Mouse (Mus musculus) spleen, adult 18-20 months (tissue): ENCODE measurements around the gene B3gnt8.

ENCODE experiments used
- DNase-seq, 2 experiments: peaks; one replicate each; pipeline ENCODE4 v3.0.0; 2022; ENCODE audit warnings: mixed read lengths in 2 of 2

Gene B3gnt8

GRCm38 (mm10) chr7:25666381-25666780 is 39.9 kb downstream of the B3gnt8 start:
- no peak for DNase-seq

DNA sequence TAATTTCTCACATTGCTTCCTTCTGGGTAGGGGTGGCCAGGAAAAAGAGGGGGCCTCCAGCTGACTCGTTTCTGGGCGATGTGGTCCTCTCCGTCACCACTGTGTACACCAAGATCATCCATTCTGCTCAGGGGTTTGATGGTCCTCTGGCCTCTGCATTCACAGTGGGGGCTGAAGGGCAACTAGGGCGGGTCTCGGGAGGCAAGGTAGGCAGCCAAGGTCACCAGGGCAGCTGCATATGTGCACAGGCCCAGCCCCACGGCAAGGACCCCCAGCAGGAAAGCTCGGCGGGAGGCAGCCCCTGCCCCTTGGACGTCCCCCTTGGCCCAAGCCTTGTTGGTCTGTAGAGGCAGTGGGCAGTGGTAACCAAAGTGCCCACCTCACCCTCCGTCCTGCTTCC is 42.7 kb downstream of the B3gnt8 start:
- no peak for DNase-seq

- no peak for DNase-seq
Measured at GRCm38 (mm10) chr7:25669631-25670030, 43.2 kb downstream of the B3gnt8 start.

- no peak for DNase-seq
Measured at GRCm38 (mm10) chr7:25670096-25670495, 43.6 kb downstream of the B3gnt8 start.

- no peak for DNase-seq
Measured at GRCm38 (mm10) chr7:25671686-25672085, 45.2 kb downstream of the B3gnt8 start.

- DNase-seq = no peak
Measured at GRCm38 (mm10) chr7:25672442-25672841, 46.0 kb downstream of the B3gnt8 start.

DNA sequence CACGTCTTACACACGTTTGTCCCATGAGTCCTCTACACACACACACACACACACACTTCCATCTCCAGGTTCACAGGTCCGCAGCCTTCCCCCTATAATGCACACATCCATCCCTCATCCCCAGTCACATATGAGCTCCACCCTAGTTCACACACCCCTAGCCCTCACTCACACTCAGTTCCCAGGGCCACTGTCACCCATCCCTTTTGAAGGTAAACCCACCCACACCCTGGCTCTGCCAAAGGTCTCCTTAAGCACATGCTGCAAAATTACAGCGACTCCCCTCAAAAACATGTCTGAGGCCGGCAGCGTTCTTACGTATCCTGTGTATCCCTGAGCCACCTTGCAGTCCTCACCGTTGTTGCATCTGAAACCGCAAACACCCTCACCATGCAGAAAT is 47.8 kb downstream of the B3gnt8 start:
- no peak for DNase-seq

DNA sequence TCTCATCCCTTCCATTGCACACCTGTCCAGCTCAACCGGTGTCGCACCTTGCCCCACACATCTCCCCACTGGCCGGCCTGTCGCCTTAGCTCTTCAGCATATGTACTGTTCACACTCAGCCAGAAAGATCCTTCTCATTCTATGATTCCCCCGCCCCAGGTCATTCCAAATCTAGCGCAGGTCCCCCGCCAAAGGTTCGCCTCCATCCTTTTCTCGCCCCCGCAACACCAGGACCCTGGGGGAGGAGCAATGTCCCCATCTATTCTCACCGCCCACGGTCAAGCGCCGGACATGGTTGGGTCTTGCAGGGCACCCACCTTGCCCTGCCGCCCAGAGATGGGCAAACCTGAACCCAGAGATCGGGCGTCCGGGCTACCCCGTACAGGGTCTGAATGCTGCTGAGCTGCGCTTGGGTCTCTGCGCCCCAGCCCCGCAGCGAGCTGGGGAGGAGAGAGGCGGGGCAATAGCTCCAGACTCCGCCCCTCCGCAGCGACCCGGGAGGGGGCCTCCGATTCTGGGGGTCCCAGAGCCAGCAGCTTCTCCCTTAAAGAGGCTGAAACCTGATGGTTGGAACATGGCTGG is 48.4 kb downstream of the B3gnt8 start, which contains the start of gene Tmem91:
Tmem91 (minus strand) TSS at position 448 of the 582 bp plus-strand sequence.
- no peak for DNase-seq

- no peak for DNase-seq
Measured at GRCm38 (mm10) chr7:25675405-25675804, 49.0 kb downstream of the B3gnt8 start.

DNA sequence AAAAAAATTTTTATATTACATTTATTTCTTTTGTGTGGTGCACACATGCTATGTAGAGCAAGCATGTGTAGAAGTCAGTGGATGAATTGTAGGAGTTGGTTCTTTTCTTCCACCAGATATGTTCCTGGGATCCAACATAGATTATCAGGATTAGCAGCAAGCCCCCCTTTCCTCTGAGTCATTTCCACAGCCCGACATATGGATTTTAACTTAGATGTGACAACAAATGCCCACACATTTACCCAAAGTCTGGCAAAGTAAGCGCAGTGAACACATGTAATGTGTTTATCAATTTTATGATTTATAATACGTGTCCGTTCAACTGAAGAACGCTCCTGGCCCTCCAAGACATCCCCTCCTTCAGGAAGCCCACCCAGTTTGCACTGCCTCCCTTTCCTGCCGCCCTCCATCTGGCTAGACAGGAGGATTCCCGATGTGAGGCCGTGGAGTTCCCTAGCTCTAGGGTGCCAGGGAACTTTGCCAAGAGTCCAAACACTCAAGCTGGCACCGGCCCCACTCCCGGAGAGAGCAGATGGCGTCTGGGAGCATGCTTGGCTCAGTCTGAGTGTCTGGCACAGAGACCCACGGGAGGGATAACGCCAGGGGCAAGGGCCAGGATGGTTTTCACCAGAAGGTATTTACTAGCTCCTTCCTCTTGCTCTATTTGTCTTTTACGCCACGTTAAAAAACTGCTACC is 49.8 kb downstream of the B3gnt8 start:
- DNase-seq = no peak

DNA sequence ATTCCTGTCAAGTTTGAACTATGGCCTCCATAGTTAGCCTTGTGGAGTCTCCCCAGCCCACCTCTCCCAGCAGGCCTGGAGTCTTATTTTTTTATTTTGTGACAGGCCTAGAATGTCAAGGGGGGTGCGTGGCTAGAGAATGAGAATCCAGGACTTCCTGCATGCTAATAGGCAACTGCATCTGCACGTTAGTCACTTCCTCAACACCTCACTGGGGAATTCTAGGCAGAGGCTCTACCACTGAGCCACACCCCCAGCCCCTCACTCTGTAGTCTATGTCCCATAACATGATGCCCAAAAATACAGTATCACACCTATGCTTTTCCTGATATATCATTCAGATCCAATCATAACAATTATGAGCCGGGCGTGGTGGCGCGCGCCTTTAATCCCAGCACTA is 50.6 kb downstream of the B3gnt8 start:
- no peak for DNase-seq

DNA sequence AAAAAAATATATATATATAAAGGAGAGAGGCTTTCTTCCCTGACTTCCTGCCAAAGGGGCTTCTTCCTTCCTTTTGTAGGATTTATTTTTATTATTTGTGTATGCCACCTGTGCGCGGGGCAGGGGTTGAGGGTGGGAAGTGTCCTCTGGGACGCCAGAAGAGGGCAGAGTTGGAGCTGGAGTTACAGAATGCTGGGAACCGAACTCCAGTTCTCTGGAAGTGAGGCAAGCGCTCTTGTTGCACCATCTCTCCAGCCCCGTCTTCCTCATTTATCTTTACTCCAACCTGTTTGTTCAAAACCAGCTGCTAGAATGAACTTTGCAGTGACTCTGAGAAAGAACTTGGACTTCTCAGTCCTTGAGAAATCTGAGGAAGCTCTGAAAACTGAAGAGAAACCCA is 53.5 kb downstream of the B3gnt8 start:
- no peak for DNase-seq

DNA sequence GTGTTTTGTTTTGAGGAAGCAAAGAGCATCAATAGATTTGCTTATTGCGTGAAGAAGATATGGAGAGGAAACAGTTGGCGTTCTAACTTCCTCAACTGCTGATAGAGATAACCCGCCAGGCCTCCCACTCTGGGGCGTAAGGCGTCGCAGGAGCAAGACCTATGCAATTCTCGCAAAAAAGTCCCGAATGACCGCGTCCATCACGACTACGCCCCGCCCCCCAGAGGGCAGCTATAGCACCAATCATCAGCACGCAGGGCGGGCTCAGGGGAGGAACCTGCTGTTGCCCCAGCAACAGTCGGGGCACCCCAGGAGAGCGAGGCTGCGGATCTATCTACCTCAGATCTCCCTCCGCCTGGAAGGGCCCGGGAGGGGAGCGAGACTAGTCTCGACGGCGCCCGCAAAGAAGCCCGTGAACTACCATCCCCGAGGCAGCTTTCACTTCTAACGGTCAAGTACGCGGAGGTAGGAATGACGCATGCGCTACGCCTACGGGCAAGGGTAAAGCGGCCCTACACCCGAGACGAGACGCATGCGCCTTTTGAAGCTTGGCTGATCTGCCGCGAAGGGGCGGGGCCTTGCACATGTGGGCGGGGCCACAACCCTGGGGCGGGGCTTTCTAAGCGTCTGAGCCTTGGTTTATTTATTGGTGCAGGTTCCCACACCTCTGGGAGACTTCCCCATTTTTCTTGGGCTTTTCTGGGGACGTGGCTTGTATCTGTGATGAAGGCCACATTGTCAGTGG is 54.2 kb downstream of the B3gnt8 start, which contains the start of gene B9d2:
B9d2 (plus strand) TSS at position 267 of the 745 bp plus-strand sequence.
- peak; percentile 98 to 99 for DNase-seq

DNA sequence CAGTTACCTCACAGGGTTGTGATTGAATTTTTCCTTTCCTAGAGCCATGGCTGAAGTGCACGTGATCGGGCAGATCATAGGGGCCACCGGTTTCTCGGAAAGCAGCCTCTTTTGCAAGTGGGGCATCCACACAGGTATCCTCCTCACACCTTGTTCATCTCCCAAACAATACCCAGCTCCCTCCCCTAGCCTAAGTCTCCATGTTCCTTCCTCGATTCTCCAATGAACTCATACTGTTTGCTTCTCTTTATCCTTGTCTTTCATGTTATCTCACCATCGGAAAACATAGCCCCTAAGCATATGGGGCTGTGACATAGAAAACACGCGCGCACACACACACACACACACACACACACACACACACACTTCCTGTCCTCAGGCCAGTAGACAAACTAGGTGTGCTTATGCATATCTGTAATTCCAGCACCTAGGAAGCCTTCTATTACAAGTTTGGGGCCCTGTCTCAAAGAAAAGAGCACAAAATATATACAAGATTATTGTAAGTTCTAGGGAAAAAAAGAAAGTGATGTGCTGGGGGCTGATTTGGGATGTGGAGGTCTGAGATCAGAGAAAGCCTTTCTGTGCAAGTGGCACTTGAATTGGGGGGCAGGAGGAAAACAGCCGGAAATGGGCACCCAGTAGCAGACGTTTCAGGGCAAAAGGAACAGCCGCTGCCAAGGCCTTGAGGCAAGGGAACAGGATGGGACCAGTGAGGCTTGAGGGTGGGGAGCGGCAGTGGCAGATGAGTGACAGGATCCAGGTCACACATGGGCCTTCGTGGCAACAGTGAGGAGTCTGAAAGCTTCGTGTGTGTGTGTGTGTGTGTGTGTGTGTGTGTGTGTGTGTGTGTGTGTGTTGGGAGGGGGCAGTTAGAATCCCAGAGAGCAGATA is 55.1 kb downstream of the B3gnt8 start:
- peak; percentile 25 to 30 for DNase-seq

DNA sequence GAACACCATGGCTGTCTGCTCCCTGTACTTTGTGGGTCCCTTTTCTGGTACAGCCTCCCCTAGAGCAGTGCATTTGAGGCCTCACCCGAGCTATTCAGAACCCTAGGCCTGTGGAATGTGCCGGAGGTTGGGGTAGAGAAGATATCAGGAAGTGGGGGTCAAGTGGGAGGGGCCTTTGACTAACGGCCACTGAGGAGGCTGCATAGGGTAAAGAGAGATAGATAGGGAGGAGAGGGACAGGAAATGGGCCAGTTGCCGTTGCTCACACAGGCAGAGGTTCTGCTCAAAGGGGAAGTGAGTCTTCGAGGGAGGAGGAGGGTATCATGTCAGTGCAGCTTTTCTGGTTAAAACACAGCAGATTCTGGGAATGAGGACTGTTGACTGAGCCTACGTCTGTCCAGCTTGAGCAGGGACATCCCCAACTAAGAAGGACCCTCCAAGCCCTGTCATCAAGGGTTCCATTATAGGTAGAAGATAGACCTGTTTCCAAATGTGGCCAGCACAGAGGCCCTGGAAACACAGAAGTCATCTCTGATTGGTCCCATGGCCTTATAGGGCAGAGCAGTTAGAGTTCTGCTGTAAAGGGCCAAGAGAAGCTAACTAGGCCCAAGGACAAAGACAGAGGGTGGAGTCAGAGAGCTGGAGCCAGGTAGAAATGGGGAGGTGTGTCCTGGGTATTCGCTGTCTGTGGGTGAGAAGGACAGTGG is 57.2 kb downstream of the B3gnt8 start:
- peak; percentile 60 to 65 for DNase-seq

- DNase-seq = no peak
Measured at GRCm38 (mm10) chr7:25684659-25685058, 58.2 kb downstream of the B3gnt8 start.
